Mouse (Mus musculus): ENCODE data around the gene St6galnac6. TPM values are rescaled to one million over a fixed set of nuclear protein-coding genes. Genes with fewer than 3 reads are reported as not detected.

St6galnac6 gene
- polyA plus RNA-seq, 1 experiment from 2014 or later = 28.5 TPM

DNA sequence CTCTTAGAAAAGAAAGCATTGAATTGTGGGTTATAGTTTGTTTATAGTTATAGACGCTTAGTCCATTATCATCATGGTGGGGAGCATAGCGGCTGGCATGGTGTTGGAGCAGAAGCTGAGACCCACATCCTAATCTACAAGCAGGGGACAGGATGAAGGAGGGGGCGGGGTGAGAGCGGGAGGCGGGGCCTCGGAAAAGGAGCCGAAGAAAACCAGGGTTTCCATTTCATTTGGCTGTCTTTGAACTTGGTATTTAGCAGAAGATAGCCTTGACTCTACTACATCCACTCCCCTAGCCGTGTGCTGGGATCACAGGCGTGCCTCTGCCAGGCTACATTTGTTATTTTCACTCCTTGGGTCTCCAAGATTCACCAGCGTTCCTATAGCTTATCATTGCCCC, 5.1 kb downstream of the St6galnac6 start:
- no peak overlapping the region for H3K9ac ChIP-seq
- H3K9me3 ChIP-seq (replicated peaks) = no peaks in the 10 kb centered on the region
- H3K36me3 ChIP-seq = no peaks in the 10 kb centered on the region
- H3K27ac ChIP-seq = no peak overlapping the region
- no peak for ATAC-seq (replicated peaks; ENCODE audit: insufficient number of reproducible peaks, insufficient read depth, low FRiP score, low read depth)
- no peak overlapping the region for H3K4me2 ChIP-seq
- 35% methylated on average over 10 of the region's 10 CpGs for WGBS
- H3K4me3 ChIP-seq = no peak overlapping the region
- peaks cover 39% of the 10 kb centered on the region for H3K4me1 ChIP-seq (replicated peaks)
- no peaks in the 10 kb centered on the region for H3K27me3 ChIP-seq

DNA sequence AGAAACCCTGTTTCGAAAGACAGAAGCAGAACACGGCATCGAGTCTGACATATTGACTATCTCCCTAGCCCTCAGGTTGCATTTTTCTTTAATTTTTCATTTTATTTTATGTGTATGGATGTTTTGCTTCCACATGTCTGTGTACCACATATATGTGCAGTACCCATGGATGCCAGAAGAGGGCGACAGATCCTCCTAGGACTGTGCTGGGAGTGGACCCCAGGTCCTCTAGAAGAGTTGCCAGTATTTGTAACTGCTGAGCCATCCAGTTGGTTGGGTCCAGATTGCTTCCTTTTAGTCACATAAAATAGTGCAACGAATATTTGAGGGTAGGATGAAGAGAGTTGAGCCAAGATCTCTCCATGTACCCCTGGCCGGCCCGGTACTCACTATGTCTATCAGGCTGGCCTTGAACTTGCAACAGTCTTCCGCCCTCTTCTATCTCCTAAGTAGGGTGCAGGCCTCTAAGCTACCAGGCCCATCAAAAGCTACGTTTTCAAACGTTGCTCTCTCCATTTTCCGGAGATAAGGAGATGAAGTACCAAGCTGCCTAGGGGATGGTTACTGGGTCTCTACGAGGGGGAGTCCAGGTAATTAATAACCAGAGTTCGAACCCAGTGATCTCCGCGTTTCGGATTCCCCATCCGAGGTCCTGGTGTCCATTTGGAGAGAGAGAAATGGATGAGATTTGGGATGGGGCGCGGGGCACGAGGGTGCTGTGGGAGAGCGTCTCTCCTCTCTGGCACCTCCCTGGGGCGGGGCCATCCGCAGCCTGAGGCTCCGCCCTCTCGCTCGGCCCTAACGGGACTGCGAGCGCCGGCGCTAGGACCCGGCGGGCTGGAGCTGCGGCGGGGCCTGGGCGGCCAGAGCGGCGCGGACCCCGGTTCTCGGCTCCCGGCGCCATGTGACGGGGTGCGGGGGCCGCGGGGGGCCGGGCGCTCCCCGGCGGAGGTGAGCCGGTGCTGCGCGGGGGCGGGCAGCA, 6.9 kb downstream of the St6galnac6 start:
- Histone ChIP-seq H3K9me3 (replicated peaks) (no peaks in the 10 kb centered on the region), H3K36me3 (no peaks in the 10 kb centered on the region), H3K4me1 (replicated peaks) (peaks cover 53% of the 10 kb centered on the region), H3K4me3 (peak overlapping the region; percentile 79), H3K27me3 (no peaks in the 10 kb centered on the region), H3K4me2 (peak overlapping the region; percentile 95), H3K9ac (peak overlapping the region; percentile 83), H3K27ac (peak overlapping the region; percentile 94)
- peak; percentile 77 for ATAC-seq (replicated peaks; ENCODE audit: insufficient number of reproducible peaks, insufficient read depth, low FRiP score, low read depth)
- WGBS = 11% methylated on average over 53 of the region's 55 CpGs

DNA sequence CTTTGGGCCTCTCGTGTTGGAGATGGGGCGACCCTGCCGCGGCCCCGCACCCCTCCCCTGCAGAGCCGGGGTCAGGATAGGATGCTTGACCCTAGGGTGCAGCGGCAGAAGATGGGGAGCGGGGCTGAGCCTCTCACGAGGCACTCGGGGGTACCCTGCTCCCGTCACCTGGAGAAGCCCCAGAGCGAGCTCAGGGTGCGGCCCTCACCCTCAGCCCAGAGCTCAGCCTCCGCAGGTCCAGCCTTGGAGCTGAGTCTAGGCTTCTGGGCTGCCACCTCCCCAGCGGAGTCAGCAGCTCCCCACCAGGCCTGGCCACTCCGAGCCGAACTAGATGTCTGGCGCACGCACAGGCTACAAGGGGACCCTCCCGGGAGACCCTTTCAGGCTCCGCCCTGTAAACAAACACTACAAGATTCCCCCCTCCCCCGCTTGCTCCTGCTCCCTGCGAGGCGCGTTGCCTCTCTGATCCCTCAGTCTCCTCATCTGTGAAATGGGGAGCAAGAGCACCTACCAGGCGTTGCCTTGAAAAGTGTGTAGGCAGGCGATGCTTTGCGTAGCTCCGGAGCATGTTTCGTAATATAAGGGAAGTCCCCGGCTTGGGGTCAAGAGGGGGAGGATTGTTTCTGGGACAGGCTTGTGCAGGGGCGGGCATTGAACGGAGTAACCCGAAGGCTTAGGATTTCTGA, 7.9 kb downstream of the St6galnac6 start:
- no peaks in the 10 kb centered on the region for H3K9me3 ChIP-seq (replicated peaks)
- H3K4me1 ChIP-seq (replicated peaks) = peaks cover 52% of the 10 kb centered on the region
- H3K36me3 ChIP-seq = no peaks in the 10 kb centered on the region
- H3K4me3 ChIP-seq = peak overlapping the region; percentile 79
- 4% methylated on average over 34 of the region's 34 CpGs for whole genome bisulfite sequencing
- ATAC-seq (replicated peaks; ENCODE audit: insufficient number of reproducible peaks, insufficient read depth, low FRiP score, low read depth) = no peak
- H3K27me3 ChIP-seq = no peaks in the 10 kb centered on the region
- H3K9ac ChIP-seq = peak overlapping the region; percentile 83
- peak overlapping the region; percentile 95 for H3K4me2 ChIP-seq
- H3K27ac ChIP-seq = peak overlapping the region; percentile 94

DNA sequence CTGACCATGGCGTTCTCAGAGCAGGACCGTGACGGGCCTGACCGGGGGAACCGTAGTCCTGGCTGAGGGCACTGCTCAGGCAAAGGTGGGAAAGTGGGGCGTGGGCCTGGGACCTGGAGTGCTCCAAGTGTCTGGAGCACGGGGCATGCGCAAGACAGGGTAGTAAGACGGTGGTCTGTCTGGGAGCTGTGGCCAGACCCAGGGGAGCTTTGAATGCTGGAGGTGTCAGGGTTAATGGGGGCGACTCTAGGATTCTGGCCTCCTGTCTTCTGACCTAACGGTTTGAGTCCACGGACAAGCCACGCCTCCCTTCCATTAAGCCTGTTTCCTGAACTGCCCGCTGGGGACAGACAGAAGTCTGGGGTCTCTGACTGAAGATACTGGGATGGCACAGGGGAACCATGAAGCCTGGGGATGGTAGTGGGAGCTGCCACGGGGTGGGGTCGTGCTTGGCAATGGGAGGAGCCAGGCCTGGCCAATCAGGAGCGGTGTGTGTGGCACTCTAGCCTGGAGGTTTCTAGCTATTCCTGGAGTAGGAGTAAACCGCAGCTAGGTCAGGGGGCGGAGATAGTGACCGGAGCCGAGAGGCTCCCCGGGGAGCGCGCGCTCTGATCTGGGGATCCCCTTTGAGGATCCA, 8.8 kb downstream of the St6galnac6 start:
- no peaks in the 10 kb centered on the region for H3K9me3 ChIP-seq (replicated peaks)
- H3K4me2 ChIP-seq = peak overlapping the region; percentile 95
- peak; percentile 79 for ATAC-seq (replicated peaks; ENCODE audit: insufficient number of reproducible peaks, insufficient read depth, low FRiP score, low read depth)
- 3% methylated on average over 25 of the region's 25 CpGs for WGBS
- peak overlapping the region; percentile 79 for H3K4me3 ChIP-seq
- H3K9ac ChIP-seq = peak overlapping the region; percentile 83
- no peaks in the 10 kb centered on the region for H3K27me3 ChIP-seq
- no peaks in the 10 kb centered on the region for H3K36me3 ChIP-seq
- H3K27ac ChIP-seq = peak overlapping the region; percentile 94
- H3K4me1 ChIP-seq (replicated peaks) = peaks cover 49% of the 10 kb centered on the region

DNA sequence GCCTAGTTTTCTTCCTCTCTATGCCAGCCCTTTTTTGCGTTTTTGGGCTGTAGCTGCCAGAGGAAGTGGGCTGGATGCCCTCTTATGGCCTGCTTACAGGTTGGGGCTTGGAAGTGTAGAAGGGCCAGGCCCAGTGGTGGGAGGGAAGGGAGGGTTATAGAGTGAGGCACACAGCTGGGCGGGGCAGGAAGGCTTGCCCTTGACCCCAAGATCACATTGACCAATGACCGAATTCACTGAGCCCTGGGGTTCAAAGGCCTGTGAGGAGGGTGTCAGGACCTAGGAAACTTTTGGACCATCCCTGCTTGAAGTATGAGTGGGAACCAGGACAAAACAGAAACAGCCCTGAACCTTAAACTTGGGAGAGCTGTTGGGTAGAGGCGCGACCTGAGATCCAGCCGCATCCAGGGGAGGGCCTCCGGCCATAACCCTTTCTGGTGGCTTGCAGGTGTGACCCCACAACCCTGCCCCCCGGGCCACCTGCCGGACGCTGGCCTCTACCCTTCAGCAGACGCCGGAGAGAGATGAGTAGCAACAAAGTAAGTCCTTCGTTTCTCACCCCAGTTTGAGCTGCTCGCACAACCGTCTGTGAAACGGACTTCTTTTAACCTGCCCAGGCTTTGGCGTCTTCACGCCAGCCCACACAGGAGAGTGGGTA, 9.4 kb downstream of the St6galnac6 start:
- no peaks in the 10 kb centered on the region for H3K27me3 ChIP-seq
- ATAC-seq (replicated peaks; ENCODE audit: insufficient number of reproducible peaks, insufficient read depth, low FRiP score, low read depth) = peak; percentile 27; the same call in 1 of the 2 replicates

DNA sequence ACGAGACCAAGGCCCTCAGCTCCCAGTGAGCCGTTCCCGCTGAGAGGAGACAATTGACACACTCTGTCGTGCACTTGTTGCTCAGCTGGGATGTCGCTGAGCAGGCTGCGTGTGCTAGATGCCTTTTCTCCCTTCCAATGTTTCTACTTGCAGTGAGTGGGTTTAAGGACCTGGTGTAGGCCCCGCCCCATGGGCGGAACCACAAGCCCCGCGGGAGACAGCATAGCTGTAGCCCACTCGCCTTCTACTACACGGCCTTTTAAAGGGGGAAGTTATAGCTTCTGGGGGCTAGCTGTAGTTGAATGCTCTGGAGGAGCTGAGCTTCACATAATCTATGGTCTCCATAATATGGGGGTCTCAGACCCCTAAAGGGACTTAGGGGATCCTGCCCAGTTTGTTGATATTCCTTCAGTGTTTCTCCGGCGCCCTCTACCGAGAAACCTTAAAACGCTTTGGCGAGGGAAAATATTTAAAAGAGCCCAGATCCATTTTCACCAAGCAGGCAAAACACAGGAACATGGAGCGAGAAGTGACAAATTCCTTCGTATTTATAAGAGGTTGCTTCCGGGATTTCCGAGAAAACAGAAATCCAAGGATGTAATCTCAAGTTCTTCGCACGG, 11.2 kb downstream of the St6galnac6 start:
- H3K9me3 ChIP-seq (replicated peaks) = no peaks in the 10 kb centered on the region

More for the DNA sequence above, 9.4 kb downstream of the St6galnac6 start:
- Histone ChIP-seq H3K9ac (peak overlapping the region; percentile 83), H3K9me3 (replicated peaks) (no peaks in the 10 kb centered on the region), H3K27ac (peak overlapping the region; percentile 94), H3K4me1 (replicated peaks) (peaks cover 49% of the 10 kb centered on the region), H3K4me3 (peak overlapping the region; percentile 79), H3K4me2 (peak overlapping the region; percentile 95), H3K36me3 (no peaks in the 10 kb centered on the region)
- WGBS = 38% methylated on average over 18 of the region's 18 CpGs

DNA sequence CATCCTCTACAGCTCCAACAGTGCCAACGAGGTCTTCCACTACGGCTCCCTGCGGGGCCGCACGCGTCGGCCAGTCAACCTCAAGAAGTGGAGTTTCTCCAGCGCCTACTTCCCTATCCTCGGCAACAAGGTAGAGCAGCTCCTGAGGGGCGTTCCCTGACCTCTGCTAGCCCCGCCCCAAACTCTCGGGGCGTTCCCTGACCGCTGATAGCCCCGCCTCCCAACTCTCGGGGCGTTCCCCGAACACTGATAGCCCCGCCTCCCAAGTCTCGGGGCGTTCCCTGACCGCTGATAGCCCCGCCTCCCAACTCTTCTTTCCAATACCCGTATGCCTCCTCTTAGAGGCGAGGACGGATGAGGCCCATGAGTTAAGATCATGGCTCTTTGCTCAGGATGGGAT, 12.8 kb downstream of the St6galnac6 start:
- H3K4me2 ChIP-seq = no peak overlapping the region
- WGBS = 78% methylated on average over 26 of the region's 26 CpGs
- peaks cover 26% of the 10 kb centered on the region for H3K36me3 ChIP-seq
- H3K9me3 ChIP-seq (replicated peaks) = no peaks in the 10 kb centered on the region
- no peaks in the 10 kb centered on the region for H3K27me3 ChIP-seq
- H3K9ac ChIP-seq = no peak overlapping the region
- H3K27ac ChIP-seq = no peak overlapping the region
- peaks cover 47% of the 10 kb centered on the region for H3K4me1 ChIP-seq (replicated peaks)
- H3K4me3 ChIP-seq = no peak overlapping the region
- ATAC-seq (replicated peaks; ENCODE audit: insufficient number of reproducible peaks, insufficient read depth, low FRiP score, low read depth) = no peak

More for the DNA sequence above, 11.2 kb downstream of the St6galnac6 start:
- peak overlapping the region; percentile 40 for H3K9ac ChIP-seq
- no peak for ATAC-seq (replicated peaks; ENCODE audit: insufficient number of reproducible peaks, insufficient read depth, low FRiP score, low read depth)
- H3K4me2 ChIP-seq = peak overlapping the region; percentile 95
- H3K27ac ChIP-seq = peak overlapping the region; percentile 58
- 10% methylated on average over 23 of the region's 23 CpGs for WGBS
- no peaks in the 10 kb centered on the region for H3K27me3 ChIP-seq
- H3K36me3 ChIP-seq = peaks cover 12% of the 10 kb centered on the region; the same call in 1 of the 2 replicates
- H3K4me3 ChIP-seq = peak overlapping the region; percentile 52
- H3K4me1 ChIP-seq (replicated peaks) = peaks cover 49% of the 10 kb centered on the region

DNA sequence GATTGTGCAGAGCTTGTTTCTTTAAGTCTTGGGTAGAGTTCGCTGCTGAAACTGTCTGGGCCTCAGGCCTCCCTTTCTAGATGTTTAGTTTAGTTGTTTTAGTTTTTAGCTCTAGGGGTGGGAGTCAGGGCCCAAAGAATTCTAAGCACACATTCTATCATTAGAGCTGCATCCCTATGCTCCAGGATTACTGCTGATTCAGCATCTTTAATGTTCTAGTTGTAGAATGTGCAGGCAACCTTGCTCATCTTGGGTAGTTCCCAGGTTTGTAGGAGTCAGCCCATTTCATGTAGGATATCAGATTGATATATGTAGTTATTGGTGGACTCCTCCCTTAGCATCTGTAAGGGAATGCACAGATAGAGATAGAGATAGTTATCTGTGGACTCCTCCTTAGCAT, 17.6 kb downstream of the St6galnac6 start:
- no peak overlapping the region for H3K4me3 ChIP-seq
- WGBS = 95% methylated on average over 1 of the region's 1 CpGs
- no peaks in the 10 kb centered on the region for H3K9me3 ChIP-seq (replicated peaks)
- ATAC-seq (replicated peaks; ENCODE audit: insufficient number of reproducible peaks, insufficient read depth, low FRiP score, low read depth) = no peak
- peaks cover 40% of the 10 kb centered on the region for H3K36me3 ChIP-seq
- H3K9ac ChIP-seq = no peak overlapping the region
- no peaks in the 10 kb centered on the region for H3K27me3 ChIP-seq
- no peak overlapping the region for H3K27ac ChIP-seq
- H3K4me2 ChIP-seq = no peak overlapping the region
- peaks cover 36% of the 10 kb centered on the region for H3K4me1 ChIP-seq (replicated peaks)

DNA sequence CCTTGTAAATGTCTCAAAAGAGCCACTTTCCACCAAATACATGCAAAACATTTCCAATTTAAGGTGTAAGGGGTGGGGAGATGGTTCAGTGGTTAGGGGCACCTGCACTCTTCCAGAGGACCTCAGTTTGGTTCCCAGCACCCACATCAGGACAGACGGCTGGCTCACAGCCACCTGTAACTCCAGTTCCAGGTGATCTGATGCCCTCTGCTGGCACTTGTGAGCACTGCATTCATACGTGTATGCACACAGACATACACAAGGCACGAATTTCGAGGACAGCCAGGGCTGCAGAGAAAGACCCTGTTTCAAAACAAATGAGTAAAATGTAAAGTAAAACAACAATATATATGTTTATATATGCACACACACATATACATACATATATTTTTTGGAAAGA, 18.1 kb downstream of the St6galnac6 start:
- Histone ChIP-seq H3K9me3 (replicated peaks) (no peaks in the 10 kb centered on the region), H3K36me3 (peaks cover 40% of the 10 kb centered on the region), H3K4me3 (no peak overlapping the region), H3K27ac (no peak overlapping the region), H3K4me2 (no peak overlapping the region), H3K27me3 (no peaks in the 10 kb centered on the region), H3K4me1 (replicated peaks) (peaks cover 37% of the 10 kb centered on the region), H3K9ac (no peak overlapping the region)
- ATAC-seq (replicated peaks; ENCODE audit: insufficient number of reproducible peaks, insufficient read depth, low FRiP score, low read depth) = no peak
- WGBS = 93% methylated on average over 4 of the region's 4 CpGs

DNA sequence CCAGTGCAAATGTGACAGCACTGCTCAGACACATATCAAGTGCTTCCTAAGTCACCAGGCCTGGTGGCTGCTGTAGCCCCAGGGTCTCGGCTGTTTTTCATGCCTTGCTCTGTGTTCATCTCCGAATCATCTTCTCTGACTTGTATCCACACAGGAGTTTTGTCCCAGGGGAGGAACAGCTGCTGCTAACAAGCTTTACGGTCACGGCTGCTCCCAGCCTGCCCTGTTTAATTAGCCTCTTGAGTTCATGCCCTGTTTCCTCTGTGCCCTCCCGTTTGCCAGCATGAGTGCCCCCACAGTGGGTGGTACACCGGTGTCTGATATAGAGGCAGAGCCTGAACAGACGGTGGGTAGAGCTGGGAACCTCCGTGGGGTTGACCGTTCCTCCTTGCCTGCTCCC, 18.5 kb downstream of the St6galnac6 start:
- Histone ChIP-seq H3K27ac (no peak overlapping the region), H3K36me3 (peaks cover 40% of the 10 kb centered on the region), H3K4me1 (replicated peaks) (peaks cover 37% of the 10 kb centered on the region), H3K27me3 (no peaks in the 10 kb centered on the region), H3K4me3 (no peak overlapping the region), H3K9me3 (replicated peaks) (no peaks in the 10 kb centered on the region), H3K4me2 (no peak overlapping the region), H3K9ac (no peak overlapping the region)
- no peak for ATAC-seq (replicated peaks; ENCODE audit: insufficient number of reproducible peaks, insufficient read depth, low FRiP score, low read depth)
- WGBS = 86% methylated on average over 9 of the region's 9 CpGs

All from heart, embryonic 15.5 days (tissue).